In genomic region chr9:15493235-15493924, GRCm38 (mm10) we compare ENCODE assay signal across 8 mouse cellular contexts. TPM values are rescaled to one million over a fixed set of nuclear protein-coding genes. Genes with fewer than 3 reads are reported as not detected.
DNase-seq lines count a peak whose midpoint lies in the region; ATAC-seq and TF ChIP-seq lines count a peak whose summit lies in the region.

Gene Smco4 (plus strand): TSS chr9:15493432.

- H3K9me3 ChIP-seq in midbrain, postnatal 0 days (ENCODE audit: low read length) = no peaks in the 10 kb centered on the region
- H3K9me3 ChIP-seq in stomach, embryonic 14.5 days (ENCODE audit: control insufficient read depth, low read depth, low read length) = no peaks in the 10 kb centered on the region

- intact Hi-C loops in heart, adult 2 months (cut with DNase I) = loop anchor here (1.0 to 5.0 kb wide), 5 partner anchors 61 to 188 kb away; no protein-coding TSS in a partner anchor

- peaks cover 30% of the 10 kb centered on the region for H3K4me1 ChIP-seq in heart, adult 2 months (ENCODE audit: control insufficient read depth, insufficient read depth, low read length)
- peaks cover 6% of the 10 kb centered on the region for H3K4me1 ChIP-seq in liver, adult 2 months (ENCODE audit: control insufficient read depth, insufficient read depth, low read length)
- 0 out of 2 replicates have a peak, but pooled peaks cover 2% of the 10 kb centered on the region for H3K4me1 ChIP-seq in midbrain, postnatal 0 days (ENCODE audit: insufficient read depth, low read length)
- peaks cover 19% of the 10 kb centered on the region for H3K4me1 ChIP-seq in stomach, embryonic 14.5 days (ENCODE audit: control insufficient read depth, insufficient read depth, low read length)

- peak within 1 kb of the TSS; percentile 70 for H3K4me3 ChIP-seq in heart, adult 2 months
- H3K4me3 ChIP-seq in liver, adult 2 months (ENCODE audit: insufficient read depth, low read depth, low read length) = peak within 1 kb of the TSS; percentile 93
- H3K4me3 ChIP-seq in midbrain, postnatal 0 days (ENCODE audit: low read depth, low read length) = peak within 1 kb of the TSS; percentile 78
- peak within 1 kb of the TSS; percentile 65 for H3K4me3 ChIP-seq in stomach, embryonic 14.5 days (ENCODE audit: low read depth, low read length)

- H3K27ac ChIP-seq in heart, adult 2 months = peak within 1 kb of the TSS; percentile 88
- peak within 1 kb of the TSS; percentile 69 for H3K27ac ChIP-seq in liver, adult 2 months (replicated peaks; ENCODE audit: insufficient read depth, low read depth, low read length)
- peak within 1 kb of the TSS; percentile 51; the same call in 1 of the 2 replicates for H3K27ac ChIP-seq in midbrain, postnatal 0 days (ENCODE audit: low read depth, low read length)
- H3K27ac ChIP-seq in stomach, embryonic 14.5 days (ENCODE audit: low read length) = peak within 1 kb of the TSS; percentile 80

- no peak for TF ChIP-seq POLR2A in heart, adult 2 months (IDR thresholded peaks at IDR 0.05; ENCODE audit: insufficient read depth, low read depth, low read length)
- TF ChIP-seq POLR2A in liver, adult 2 months (IDR thresholded peaks at IDR 0.05; ENCODE audit: extremely low read depth, insufficient read depth, low read length) = no peak

- H3K9ac ChIP-seq in heart, adult 2 months (ENCODE audit: low read depth, low read length) = peak within 1 kb of the TSS; percentile 96
- peak within 1 kb of the TSS; percentile 91 for H3K9ac ChIP-seq in liver, adult 2 months (ENCODE audit: low read depth, low read length)
- H3K9ac ChIP-seq in midbrain, postnatal 0 days (replicated peaks; ENCODE audit: low read length, poor library complexity, severe bottlenecking) = peak within 1 kb of the TSS; percentile 73
- H3K9ac ChIP-seq in stomach, embryonic 14.5 days (replicated peaks; ENCODE audit: low read depth, low read length) = peak within 1 kb of the TSS; percentile 92

- TF ChIP-seq EP300 in heart, adult 2 months (IDR thresholded peaks at IDR 0.05; ENCODE audit: insufficient read depth, low read depth, low read length) = no peak

- DNase-seq in left cerebral cortex, adult 18-20 months (ENCODE audit: low spot score in 2 of 2) = peak; percentile 49 to 55
- no peak for DNase-seq in left cerebral cortex, adult 11 months (ENCODE audit: low spot score)
- DNase-seq in embryo, embryonic 9.5 days (ENCODE audit: extremely low spot score) = peak; percentile 80
- peak; percentile 87 to 89 for DNase-seq in heart, adult 2 months
- peak; percentile 83 for DNase-seq in kidney, adult 18-20 months
- DNase-seq in liver, adult 2 months (ENCODE audit: extremely low read depth, low read depth, low spot score) = peak; percentile 62
- DNase-seq in midbrain, postnatal 0 days (ENCODE audit: low spot score) = peak; percentile 53

- H3K4me2 ChIP-seq in midbrain, postnatal 0 days (ENCODE audit: low read depth, low read length, poor library complexity, severe bottlenecking) = peak within 1 kb of the TSS; percentile 96
- peak within 1 kb of the TSS; percentile 72 for H3K4me2 ChIP-seq in stomach, embryonic 14.5 days (replicated peaks; ENCODE audit: low read depth, low read length)

- peak; percentile 76 for TF ChIP-seq CTCF in heart, adult 2 months (IDR thresholded peaks at IDR 0.05)
- peak; percentile 71 for TF ChIP-seq CTCF in liver, adult 2 months (IDR thresholded peaks at IDR 0.05; ENCODE audit: low read depth, low read length)
- TF ChIP-seq CTCF in midbrain, postnatal 0 days (IDR thresholded peaks at IDR 0.05) = peak; percentile 57

- no peaks in the 10 kb centered on the region for H3K27me3 ChIP-seq in heart, adult 2 months (ENCODE audit: control insufficient read depth, insufficient read depth, low read length)
- H3K27me3 ChIP-seq in liver, adult 2 months (ENCODE audit: control insufficient read depth, insufficient read depth, low read length) = no peaks in the 10 kb centered on the region
- H3K27me3 ChIP-seq in midbrain, postnatal 0 days (ENCODE audit: insufficient read depth, low read length) = no peaks in the 10 kb centered on the region
- no peaks in the 10 kb centered on the region for H3K27me3 ChIP-seq in stomach, embryonic 14.5 days (ENCODE audit: control insufficient read depth, insufficient read depth, low read length)

- H3K36me3 ChIP-seq in heart, adult 2 months (ENCODE audit: control insufficient read depth, insufficient read depth, low read length) = no peaks in the 10 kb centered on the region; the same call in none of the 2 replicates
- H3K36me3 ChIP-seq in liver, adult 2 months (ENCODE audit: control insufficient read depth, insufficient read depth, low read length) = no peaks in the 10 kb centered on the region
- no peaks in the 10 kb centered on the region for H3K36me3 ChIP-seq in midbrain, postnatal 0 days (ENCODE audit: insufficient read depth, low read length)
- H3K36me3 ChIP-seq in stomach, embryonic 14.5 days (ENCODE audit: control insufficient read depth, insufficient read depth, low read length) = no peaks in the 10 kb centered on the region

- WGBS in heart, adult 2 months = 5% methylated on average over 91 of the region's 101 CpGs
- WGBS in liver, adult 2 months = 2% methylated on average over 82 of the region's 101 CpGs
- WGBS in midbrain, postnatal 0 days = under 1% methylated on average over 66 of the region's 101 CpGs
- WGBS in stomach, embryonic 14.5 days = 1% methylated on average over 61 of the region's 101 CpGs

- ATAC-seq in midbrain, postnatal 0 days (ENCODE audit: low FRiP score) = peak; percentile 79
- ATAC-seq in stomach, embryonic 14.5 days (ENCODE audit: insufficient number of reproducible peaks, insufficient read depth, low FRiP score, low read depth) = peak; percentile 86

- peaks cover 4% of the 10 kb centered on the region; the same call in 1 of the 2 replicates for H3K79me2 ChIP-seq in heart, adult 2 months (replicated peaks; ENCODE audit: control insufficient read depth, insufficient read depth, low read length)
- peaks cover 13% of the 10 kb centered on the region; the same call in 1 of the 2 replicates for H3K79me2 ChIP-seq in liver, adult 2 months (ENCODE audit: control insufficient read depth, insufficient read depth, low read length)

RNA-seq across cellular contexts. Expression of gene Smco4, which starts in this region (rescaled TPM):
- 1 to 10 TPM; 3.4 to 3.7 TPM for total RNA-seq in left cerebral cortex, adult 18-20 months (2021)
- 10 to 100 TPM; 24.9 to 25.8 TPM for total RNA-seq in heart, adult 2 months (2021)
- polyA plus RNA-seq in heart, adult 2 months (2012; rRNA removed) = 16.5 and 34.0 TPM in 2 replicates
- total RNA-seq in liver, adult 2 months (2014; rRNA removed) = 7.9 and 8.9 TPM in 2 replicates
- polyA plus RNA-seq in liver, adult 2 months (2012; rRNA removed) = 5.7 and 5.9 TPM in 2 replicates
- total RNA-seq in midbrain, postnatal 0 days (2014; rRNA removed) = 3.5 and 5.0 TPM in 2 replicates
- 0.38 and 0.42 TPM in 2 replicates for polyA plus RNA-seq in midbrain, postnatal 0 days (2015; fragmentation: Nextera tagmentation; extraction: Ambion mirVana)
- polyA plus RNA-seq in stomach, embryonic 14.5 days (2014; fragmentation: Nextera tagmentation; extraction: Ambion mirVana) = 5.3 and 8.2 TPM in 2 replicates
